Comparison of ENCODE assay signal across 19 mouse cellular contexts in genomic region chr10:14186352-14186976, GRCm38 (mm10).
A peak's percentile ranks its signal among the peaks of the same experiment; 100 is the strongest.
DNase-seq lines count a peak whose midpoint lies in the region; ATAC-seq and TF ChIP-seq lines count a peak whose summit lies in the region.
"Had no signal": no experiment of that assay in that cellular context is flagged by ENCODE, and none has a peak within 500 bp of the region (broad histone marks: within the 10 kb centered on the region; RNA-seq: fewer than 3 reads in every experiment).

No protein-coding gene starts in this region.

- no peak for TF ChIP-seq EP300 in liver, postnatal 0 days (IDR thresholded peaks at IDR 0.05; ENCODE audit: low read depth)

- H3K9ac ChIP-seq in liver, postnatal 0 days (replicated peaks) = no peak overlapping the region
- no peak overlapping the region for H3K9ac ChIP-seq in midbrain, embryonic 11.5 days (ENCODE audit: low read length)
- H3K9ac ChIP-seq: embryonic facial prominence, embryonic 12.5 days; forebrain, embryonic 15.5 days; hindbrain, embryonic 15.5 days; limb, embryonic 12.5 days; stomach, embryonic 15.5 days had no signal

- no peak for TF ChIP-seq CTCF in liver, postnatal 0 days (IDR thresholded peaks at IDR 0.05; ENCODE audit: low read depth)

- ATAC-seq in liver, postnatal 0 days = no peak
- ATAC-seq in common myeloid progenitor, adult 5-6 weeks (replicated peaks; ENCODE audit: low read depth, poor library complexity, severe bottlenecking) = peak; percentile 80
- no peak for ATAC-seq in midbrain, embryonic 11.5 days (ENCODE audit: low FRiP score)
- ATAC-seq: forebrain, embryonic 15.5 days; intestine, postnatal 0 days had no signal

- no peaks in the 10 kb centered on the region for H3K27me3 ChIP-seq in liver, postnatal 0 days (ENCODE audit: insufficient read depth, low read length)
- H3K27me3 ChIP-seq in midbrain, embryonic 11.5 days (ENCODE audit: control insufficient read depth, insufficient read depth, low read length) = no peaks in the 10 kb centered on the region
- H3K27me3 ChIP-seq: embryonic facial prominence, embryonic 12.5 days; forebrain, embryonic 15.5 days; hindbrain, embryonic 15.5 days; limb, embryonic 12.5 days; stomach, embryonic 15.5 days had no signal

- H3K4me1 ChIP-seq in liver, postnatal 0 days (ENCODE audit: insufficient read depth) = no peaks in the 10 kb centered on the region
- no peaks in the 10 kb centered on the region for H3K4me1 ChIP-seq in midbrain, embryonic 11.5 days (ENCODE audit: control insufficient read depth, insufficient read depth, low read length)
- H3K4me1 ChIP-seq: embryonic facial prominence, embryonic 12.5 days; forebrain, embryonic 15.5 days; hindbrain, embryonic 15.5 days; limb, embryonic 12.5 days; midbrain, embryonic 10.5 days; stomach, embryonic 15.5 days had no signal

- no peaks in the 10 kb centered on the region for H3K9me3 ChIP-seq in liver, postnatal 0 days (ENCODE audit: low read length)
- H3K9me3 ChIP-seq in midbrain, embryonic 11.5 days (ENCODE audit: control insufficient read depth, low read length) = no peaks in the 10 kb centered on the region
- H3K9me3 ChIP-seq: embryonic facial prominence, embryonic 12.5 days; forebrain, embryonic 15.5 days; hindbrain, embryonic 15.5 days; limb, embryonic 12.5 days; midbrain, embryonic 10.5 days; stomach, embryonic 15.5 days had no signal

- no peak overlapping the region for H3K4me2 ChIP-seq in liver, postnatal 0 days (ENCODE audit: low read depth, low read length)
- no peak overlapping the region for H3K4me2 ChIP-seq in midbrain, embryonic 11.5 days
- H3K4me2 ChIP-seq: embryonic facial prominence, embryonic 12.5 days; forebrain, embryonic 15.5 days; hindbrain, embryonic 15.5 days; limb, embryonic 12.5 days; stomach, embryonic 15.5 days had no signal

- H3K27ac ChIP-seq in liver, postnatal 0 days (ENCODE audit: low read depth) = 0 out of 2 replicates have a peak overlapping the region, but pooled peaks have one; percentile 39
- no peak overlapping the region for H3K27ac ChIP-seq in midbrain, embryonic 11.5 days (ENCODE audit: low read depth, low read length)
- H3K27ac ChIP-seq: embryonic facial prominence, embryonic 12.5 days; forebrain, embryonic 15.5 days; hindbrain, embryonic 15.5 days; kidney, postnatal 0 days; limb, embryonic 12.5 days; midbrain, embryonic 10.5 days; stomach, embryonic 15.5 days had no signal

- H3K4me3 ChIP-seq in liver, postnatal 0 days (ENCODE audit: low read depth, low read length) = no peak overlapping the region
- H3K4me3 ChIP-seq in midbrain, embryonic 11.5 days (ENCODE audit: low read depth, low read length) = no peak overlapping the region
- H3K4me3 ChIP-seq: embryonic facial prominence, embryonic 12.5 days; forebrain, embryonic 15.5 days; hindbrain, embryonic 15.5 days; limb, embryonic 12.5 days; midbrain, embryonic 10.5 days; myocyte; stomach, embryonic 15.5 days had no signal

- H3K36me3 ChIP-seq in liver, postnatal 0 days (replicated peaks; ENCODE audit: insufficient read depth, low read length) = no peaks in the 10 kb centered on the region
- H3K36me3 ChIP-seq in midbrain, embryonic 11.5 days (ENCODE audit: control insufficient read depth, insufficient read depth, low read length) = no peaks in the 10 kb centered on the region
- H3K36me3 ChIP-seq: embryonic facial prominence, embryonic 12.5 days; forebrain, embryonic 15.5 days; hindbrain, embryonic 15.5 days; limb, embryonic 12.5 days; midbrain, embryonic 10.5 days; stomach, embryonic 15.5 days had no signal

- no peak for DNase-seq in liver, postnatal 0 days
- DNase-seq in liver = no peak
- peak; percentile 46 to 52 for DNase-seq in B cell, adult 2 months
- DNase-seq in natural killer cell, adult 2 months (ENCODE audit: low spot score in 2 of 2) = peak; percentile 35 to 43
- no peak for DNase-seq in midbrain, embryonic 11.5 days (ENCODE audit: low spot score, missing footprints)
- DNase-seq in right cerebral cortex, adult 2 months (ENCODE audit: low spot score in 2 of 2) = no peak
- DNase-seq: adrenal gland, postnatal 10 days; cerebellum, adult 18-20 months; retina, postnatal 1 day had no signal

- 29% methylated on average over 11 of the region's 11 CpGs for WGBS in liver, postnatal 0 days (ENCODE audit: insufficient replicate concordance)
- 85% methylated on average over 11 of the region's 11 CpGs for WGBS in midbrain, embryonic 11.5 days

Comparison
In these comparisons a context has a peak if more than half of its experiments do, and no peak if none do; other contexts are left out.
1. DNase-seq: peak in B cell, adult 2 months (2 of 2) and natural killer cell, adult 2 months (2 of 2); none in liver, postnatal 0 days (single experiment), liver (single experiment), midbrain, embryonic 11.5 days (single experiment) and right cerebral cortex, adult 2 months (0 of 2).